Mouse (Mus musculus) stomach, embryonic 15.5 days (tissue): ENCODE results near the gene Tufm. TPM values are rescaled to one million over a fixed set of nuclear protein-coding genes. Genes with fewer than 3 reads are reported as not detected.

Experiments used
- ATAC-seq: fragments of 200-750 bp; cut with Nextera tagmentation; 2 replicates; pipeline ENCODE4 v1.8.0; 2017; ENCODE audit warnings: low read depth, moderate number of reproducible peaks, moderate TSS enrichment; ENCODE audit not compliant: insufficient read depth, low FRiP score
- H3K27ac ChIP-seq: fragments of 300-500 bp; sonication (generic); 2 replicates; pipeline ENCODE4 v1.5.1; 2015; ENCODE audit warnings: mild to moderate bottlenecking, inconsistent platforms
- H3K27me3 ChIP-seq: fragments of 300-500 bp; sonication (generic); replicated peaks from 2 replicates; pipeline ENCODE4 v1.6.1; 2015; ENCODE audit warnings: inconsistent platforms
- H3K36me3 ChIP-seq: fragments of 300-500 bp; sonication (generic); 2 replicates; pipeline ENCODE4 v1.6.1; 2015; ENCODE audit warnings: inconsistent platforms
- H3K4me1 ChIP-seq: fragments of 300-500 bp; sonication (generic); 2 replicates; pipeline ENCODE4 v1.6.1; 2015; ENCODE audit warnings: inconsistent platforms
- H3K4me2 ChIP-seq: fragments of 300-500 bp; sonication (generic); 2 replicates; pipeline ENCODE4 v1.6.1; 2015; ENCODE audit warnings: mild to moderate bottlenecking, inconsistent platforms
- H3K4me3 ChIP-seq: fragments of 300-500 bp; sonication (generic); replicated peaks from 2 replicates; pipeline ENCODE4 v1.5.1; 2015; ENCODE audit warnings: inconsistent platforms
- H3K9ac ChIP-seq: fragments of 300-500 bp; sonication (generic); 2 replicates; pipeline ENCODE4 v1.6.1; 2015; ENCODE audit warnings: inconsistent platforms
- H3K9me3 ChIP-seq: fragments of 300-500 bp; sonication (generic); 2 replicates; pipeline ENCODE4 v1.6.1; 2016; ENCODE audit warnings: inconsistent platforms
- WGBS: fragments of 180-500 bp; shearing (Covaris S2); methylation state at CpG from one replicate; pipeline ENCODE4 v1.1.7; 2015; 5-methylcytosine and 5-hydroxymethylcytosine counted together
- polyA plus RNA-seq: library from polyadenylated mRNA; unstranded; fragments of >200 nt; fragmentation: Nextera tagmentation; extraction: Ambion mirVana; gene quantifications from 2 replicates; pipeline ENCODE4 v1.2.1, GENCODE M21; 2015

Gene Tufm
- polyA plus RNA-seq: 149 and 158 TPM in 2 replicates

DNA sequence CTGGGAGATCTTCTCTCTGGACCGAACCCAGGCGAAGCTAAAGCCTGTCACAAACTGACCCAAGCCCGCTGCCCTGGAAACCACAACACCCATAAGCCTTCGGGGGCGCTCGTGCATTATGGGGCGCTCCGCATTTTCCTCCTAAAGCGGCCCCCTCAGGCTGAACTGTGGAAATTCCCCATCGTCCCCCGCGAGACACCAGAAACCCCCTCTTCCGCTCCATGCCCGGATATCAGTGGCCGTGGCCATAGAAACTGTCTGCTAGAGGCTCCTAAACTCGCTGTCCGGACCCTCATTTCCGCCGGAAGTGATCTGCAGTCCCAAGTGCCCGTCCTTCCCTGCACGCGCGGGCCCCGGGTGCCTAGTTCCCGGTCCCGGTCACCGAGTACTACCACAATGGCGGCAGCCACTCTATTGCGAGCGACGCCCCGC, at the start of gene Tufm:
Gene Tufm (plus strand): TSS at position 310 of the 432 bp plus-strand sequence.
- WGBS: under 1% methylated on average over 32 of the region's 32 CpGs
- peaks cover 14% of the 10 kb centered on the region for H3K4me1 ChIP-seq
- H3K27ac ChIP-seq: peak within 1 kb of the TSS; percentile 53
- H3K9ac ChIP-seq: peak within 1 kb of the TSS; percentile 74
- H3K4me2 ChIP-seq: peak within 1 kb of the TSS; percentile 90
- H3K9me3 ChIP-seq: no peaks in the 10 kb centered on the region
- peak; percentile 91 for ATAC-seq
- peaks cover 13% of the 10 kb centered on the region; the same call in 1 of the 2 replicates for H3K36me3 ChIP-seq
- peak within 1 kb of the TSS; percentile 73 for H3K4me3 ChIP-seq
- H3K27me3 ChIP-seq: no peaks in the 10 kb centered on the region

DNA sequence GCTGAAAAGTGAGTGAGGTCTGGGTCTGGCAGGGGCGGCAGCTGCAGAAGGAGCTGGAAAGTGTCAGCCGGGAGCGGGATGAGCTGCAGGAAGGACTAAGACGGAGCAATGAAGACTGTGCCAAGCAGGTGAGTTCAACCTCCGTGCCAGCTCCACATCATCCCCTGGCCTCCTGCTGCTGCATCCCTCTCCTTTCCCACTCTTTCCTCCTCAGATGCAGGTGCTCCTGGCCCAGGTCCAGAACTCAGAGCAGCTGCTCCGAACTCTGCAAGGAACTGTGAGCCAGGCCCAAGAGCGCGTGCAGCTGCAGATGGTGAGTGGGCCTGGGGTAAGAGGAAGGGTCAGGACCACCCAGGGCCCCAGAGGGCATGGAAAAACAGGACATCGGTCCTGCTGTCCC, 47.0 kb upstream of the Tufm start:
- no peak for ATAC-seq
- H3K9ac ChIP-seq: no peak overlapping the region
- H3K27me3 ChIP-seq: no peaks in the 10 kb centered on the region
- 73% methylated on average over 9 of the region's 9 CpGs for WGBS
- H3K4me2 ChIP-seq: no peak overlapping the region
- H3K9me3 ChIP-seq: no peaks in the 10 kb centered on the region
- H3K4me1 ChIP-seq: no peaks in the 10 kb centered on the region
- H3K27ac ChIP-seq: no peak overlapping the region
- no peak overlapping the region for H3K4me3 ChIP-seq
- H3K36me3 ChIP-seq: peaks cover 7% of the 10 kb centered on the region

DNA sequence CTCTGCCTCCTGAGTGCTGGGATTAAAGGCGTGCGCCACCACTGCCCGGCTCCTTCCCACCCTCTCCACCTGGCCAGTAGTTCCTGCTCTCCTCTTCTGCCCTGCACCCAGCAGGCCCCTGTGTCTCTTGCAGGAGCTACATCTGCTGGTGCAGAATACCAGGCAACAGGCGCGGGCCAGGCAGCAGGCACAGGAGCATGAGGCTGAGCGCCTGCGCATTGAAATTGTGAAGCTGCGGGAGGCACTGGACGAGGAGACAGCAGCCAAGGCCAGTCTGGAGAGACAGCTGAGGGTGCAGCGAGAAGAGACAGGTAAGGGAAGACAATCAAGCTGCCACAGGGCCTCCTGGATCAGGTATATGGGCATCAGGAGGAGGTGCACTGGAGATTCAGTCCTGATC, 43.2 kb upstream of the Tufm start:
- Histone ChIP-seq H3K36me3 (peaks cover 10% of the 10 kb centered on the region), H3K4me3 (no peak overlapping the region), H3K9me3 (no peaks in the 10 kb centered on the region), H3K9ac (no peak overlapping the region), H3K27ac (no peak overlapping the region), H3K27me3 (no peaks in the 10 kb centered on the region), H3K4me2 (no peak overlapping the region), H3K4me1 (no peaks in the 10 kb centered on the region)
- WGBS: 95% methylated on average over 10 of the region's 10 CpGs
- no peak for ATAC-seq

DNA sequence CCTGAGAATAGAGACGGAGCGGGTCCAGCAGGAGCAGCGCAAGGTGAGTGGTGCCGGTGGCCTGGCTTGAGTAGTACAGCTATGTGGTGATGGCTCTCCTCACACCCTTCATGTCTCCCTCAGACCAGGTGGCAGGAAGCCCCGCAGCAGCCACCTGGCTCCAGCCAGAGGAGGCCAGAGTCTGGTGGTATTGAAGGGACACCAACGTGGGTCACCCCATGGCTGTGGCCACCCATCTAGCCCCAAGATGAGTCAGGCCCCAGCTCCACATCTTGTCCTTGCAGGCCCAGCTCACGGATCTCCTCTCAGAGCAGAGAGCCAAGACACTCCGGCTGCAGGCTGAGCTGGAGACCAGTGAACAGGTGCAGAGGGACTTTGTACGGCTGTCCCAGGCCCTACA, 42.6 kb upstream of the Tufm start:
- WGBS: 91% methylated on average over 9 of the region's 9 CpGs
- no peak overlapping the region for H3K4me2 ChIP-seq
- H3K9me3 ChIP-seq: no peaks in the 10 kb centered on the region
- no peak overlapping the region for H3K27ac ChIP-seq
- peaks cover 10% of the 10 kb centered on the region for H3K36me3 ChIP-seq
- no peaks in the 10 kb centered on the region for H3K27me3 ChIP-seq
- H3K9ac ChIP-seq: no peak overlapping the region
- no peak for ATAC-seq
- H3K4me3 ChIP-seq: no peak overlapping the region
- H3K4me1 ChIP-seq: no peaks in the 10 kb centered on the region

DNA sequence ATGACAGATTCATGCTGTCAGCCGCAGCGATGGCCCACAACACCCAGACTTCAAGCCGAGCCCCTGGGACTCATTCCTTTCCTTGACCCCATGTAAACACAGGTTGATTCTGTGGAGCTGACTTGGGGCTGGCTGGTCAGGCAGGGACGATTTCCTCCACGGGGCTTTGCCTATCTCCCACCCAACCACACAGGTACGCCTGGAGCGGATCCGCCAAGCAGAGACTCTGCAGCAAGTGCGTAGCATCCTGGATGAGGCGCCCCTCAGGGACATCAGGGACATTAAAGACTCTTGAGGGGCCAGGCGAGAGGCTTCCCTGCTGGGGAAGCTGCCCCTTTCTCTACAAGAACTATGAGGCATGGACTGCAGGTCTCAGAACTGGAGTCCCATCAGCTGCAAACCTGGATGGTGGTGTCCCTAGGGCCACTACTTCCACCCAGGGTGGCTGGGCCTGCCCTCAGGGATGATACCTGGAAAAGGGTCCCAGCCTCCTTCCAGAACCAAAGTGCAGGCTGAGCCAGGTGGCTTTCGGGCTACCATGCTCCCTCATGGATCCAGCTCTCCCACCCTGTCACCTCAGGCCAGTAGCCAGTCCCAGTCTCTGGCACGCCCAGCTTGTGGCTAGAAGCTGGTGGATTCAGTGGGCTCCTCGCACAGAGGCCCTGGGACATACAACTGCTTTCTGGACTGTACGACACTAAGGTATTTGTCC, 41.9 kb upstream of the Tufm start:
- Histone ChIP-seq H3K9me3 (no peaks in the 10 kb centered on the region), H3K27me3 (no peaks in the 10 kb centered on the region), H3K27ac (no peak overlapping the region), H3K4me2 (no peak overlapping the region), H3K4me3 (no peak overlapping the region), H3K36me3 (peaks cover 10% of the 10 kb centered on the region), H3K9ac (no peak overlapping the region), H3K4me1 (no peaks in the 10 kb centered on the region)
- no peak for ATAC-seq
- WGBS: 90% methylated on average over 15 of the region's 15 CpGs

DNA sequence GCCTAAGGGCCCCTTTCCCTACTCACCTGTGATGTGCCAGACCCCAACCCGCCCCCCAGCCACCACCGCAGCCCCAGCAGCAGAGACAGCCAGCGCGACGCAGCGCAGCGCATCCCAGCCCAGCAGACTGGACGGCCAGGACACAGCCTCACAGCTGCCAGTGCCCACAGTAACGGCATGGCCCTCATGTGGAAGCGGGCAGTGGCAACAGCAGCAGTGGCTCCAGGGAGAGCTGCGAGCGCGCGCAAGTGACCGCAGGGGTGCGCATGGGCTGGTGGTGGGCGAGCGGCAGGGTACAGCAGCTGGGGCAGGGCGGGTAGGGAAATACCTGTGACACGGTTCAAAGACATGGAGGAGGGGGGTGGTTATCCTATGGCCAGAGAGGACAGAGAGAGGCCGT, 40.9 kb upstream of the Tufm start:
- no peak overlapping the region for H3K4me2 ChIP-seq
- 91% methylated on average over 21 of the region's 21 CpGs for WGBS
- no peaks in the 10 kb centered on the region for H3K27me3 ChIP-seq
- peaks cover 10% of the 10 kb centered on the region for H3K36me3 ChIP-seq
- H3K9me3 ChIP-seq: no peaks in the 10 kb centered on the region
- H3K27ac ChIP-seq: no peak overlapping the region
- H3K9ac ChIP-seq: no peak overlapping the region
- no peak for ATAC-seq
- no peak overlapping the region for H3K4me3 ChIP-seq
- H3K4me1 ChIP-seq: no peaks in the 10 kb centered on the region

DNA sequence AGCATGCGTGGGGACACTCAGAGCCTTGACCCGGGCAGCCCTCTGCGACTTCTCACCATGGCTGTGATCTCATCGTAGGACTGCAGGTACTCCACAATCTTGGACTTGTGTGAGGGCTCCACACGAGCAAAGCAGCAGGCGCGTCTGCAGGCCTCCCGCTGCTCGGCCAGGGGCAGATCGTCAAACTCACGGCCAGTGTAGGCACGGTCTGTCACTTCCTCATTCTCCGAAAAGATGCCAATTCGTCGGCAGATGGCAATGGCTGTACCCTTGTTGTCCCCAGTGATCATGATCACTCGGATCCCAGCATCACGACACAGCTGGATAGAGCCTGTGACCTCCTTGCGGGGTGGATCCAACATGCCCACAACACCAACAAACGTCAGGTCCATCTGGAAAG, 38.7 kb upstream of the Tufm start:
- no peaks in the 10 kb centered on the region for H3K27me3 ChIP-seq
- no peak overlapping the region for H3K9ac ChIP-seq
- ATAC-seq: no peak
- WGBS: 89% methylated on average over 19 of the region's 19 CpGs
- H3K36me3 ChIP-seq: peaks cover 10% of the 10 kb centered on the region
- no peak overlapping the region for H3K27ac ChIP-seq
- H3K9me3 ChIP-seq: no peaks in the 10 kb centered on the region
- H3K4me1 ChIP-seq: no peaks in the 10 kb centered on the region
- no peak overlapping the region for H3K4me2 ChIP-seq
- no peak overlapping the region for H3K4me3 ChIP-seq

DNA sequence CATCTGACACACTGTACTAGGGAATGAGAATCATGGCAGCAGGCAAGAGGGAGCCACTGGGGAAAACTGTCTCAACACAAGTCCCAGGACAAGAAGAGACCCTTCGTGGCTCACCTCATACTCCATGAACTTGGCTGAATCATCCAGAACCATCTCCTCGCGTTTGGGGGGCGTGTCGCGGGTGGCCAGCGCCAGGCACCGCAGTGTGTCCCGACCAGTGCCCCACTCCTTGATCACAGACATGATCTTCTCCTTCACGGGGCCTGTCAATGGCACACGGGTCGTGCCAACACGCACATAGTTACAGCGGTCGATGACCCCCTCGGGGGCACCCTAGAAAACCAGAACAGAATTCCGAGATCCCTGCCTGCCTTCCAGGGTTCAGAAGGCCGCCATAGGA, 37.2 kb upstream of the Tufm start:
- no peak overlapping the region for H3K27ac ChIP-seq
- H3K36me3 ChIP-seq: peaks cover 3% of the 10 kb centered on the region
- ATAC-seq: no peak
- WGBS: 90% methylated on average over 18 of the region's 18 CpGs
- H3K9ac ChIP-seq: no peak overlapping the region
- no peak overlapping the region for H3K4me3 ChIP-seq
- no peaks in the 10 kb centered on the region for H3K4me1 ChIP-seq
- no peaks in the 10 kb centered on the region for H3K27me3 ChIP-seq
- no peak overlapping the region for H3K4me2 ChIP-seq
- no peaks in the 10 kb centered on the region for H3K9me3 ChIP-seq

DNA sequence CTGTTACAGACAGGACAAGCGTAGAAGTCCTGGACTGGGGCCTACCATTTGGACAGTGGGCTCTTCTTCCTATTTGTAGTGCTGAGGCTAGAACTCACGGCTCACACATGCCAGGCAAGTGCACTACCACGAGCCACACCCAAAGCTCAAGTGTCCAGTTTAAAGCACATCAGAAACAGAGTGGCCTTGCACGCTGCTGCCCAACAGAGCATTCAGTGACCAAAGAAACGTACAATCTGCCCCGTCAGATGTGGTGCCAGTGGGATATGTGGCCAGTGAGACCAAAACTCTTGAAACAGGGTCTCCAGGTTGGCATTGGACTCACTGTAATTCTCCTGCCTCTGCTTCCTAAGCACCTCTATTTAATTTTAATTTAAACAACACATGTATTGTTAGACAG, 36.5 kb upstream of the Tufm start:
- H3K4me2 ChIP-seq: no peak overlapping the region
- WGBS: 84% methylated on average over 6 of the region's 6 CpGs
- no peak overlapping the region for H3K4me3 ChIP-seq
- no peak for ATAC-seq
- no peaks in the 10 kb centered on the region for H3K27me3 ChIP-seq
- peaks cover 3% of the 10 kb centered on the region for H3K36me3 ChIP-seq
- no peaks in the 10 kb centered on the region for H3K4me1 ChIP-seq
- H3K27ac ChIP-seq: no peak overlapping the region
- H3K9ac ChIP-seq: no peak overlapping the region
- H3K9me3 ChIP-seq: no peaks in the 10 kb centered on the region

DNA sequence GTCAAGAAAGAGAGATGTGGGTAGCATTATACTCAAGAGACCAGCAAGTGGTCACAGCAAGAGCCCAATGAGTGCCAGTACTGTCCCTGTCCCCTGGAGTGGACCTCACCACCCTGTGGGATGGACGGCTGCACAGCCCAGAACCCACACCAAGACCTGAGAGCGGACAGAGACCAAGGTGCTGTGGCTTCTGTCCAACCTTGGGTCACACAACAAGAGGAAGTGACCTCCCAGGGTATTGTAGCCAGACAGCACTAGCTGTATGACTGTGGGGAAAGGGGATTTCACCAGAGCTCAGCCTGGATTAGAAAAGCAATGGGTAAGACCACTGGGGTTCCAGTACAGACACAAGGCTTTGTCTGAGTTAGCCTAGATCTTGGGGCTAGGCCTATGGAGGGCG, 34.9 kb upstream of the Tufm start:
- Histone ChIP-seq H3K4me1 (no peaks in the 10 kb centered on the region), H3K9ac (no peak overlapping the region), H3K36me3 (no peaks in the 10 kb centered on the region; the same call in 1 of the 2 replicates), H3K4me3 (no peak overlapping the region), H3K27me3 (no peaks in the 10 kb centered on the region), H3K9me3 (no peaks in the 10 kb centered on the region), H3K4me2 (no peak overlapping the region), H3K27ac (no peak overlapping the region)
- no peak for ATAC-seq
- WGBS: 94% methylated on average over 3 of the region's 3 CpGs

DNA sequence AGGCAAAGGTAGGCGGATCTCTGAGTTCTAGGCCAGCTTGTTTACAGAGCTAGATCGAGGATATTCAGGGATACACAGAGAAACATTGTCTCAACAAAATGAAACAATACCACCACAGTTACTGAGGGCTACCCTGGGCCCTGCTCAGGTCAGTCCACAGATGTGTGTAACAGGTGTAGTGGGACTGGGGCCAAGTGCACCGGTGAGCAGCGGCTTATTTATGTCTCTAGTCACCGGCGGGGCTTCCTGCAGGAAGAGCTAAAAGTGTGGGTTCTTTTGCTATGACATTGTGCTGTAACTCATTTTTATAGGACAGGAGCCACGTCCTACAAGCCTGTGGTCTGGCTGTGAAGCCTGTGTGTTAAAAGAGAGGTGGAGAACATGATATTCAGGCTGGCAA, 33.3 kb upstream of the Tufm start:
- Histone ChIP-seq H3K36me3 (no peaks in the 10 kb centered on the region), H3K4me3 (no peak overlapping the region), H3K27ac (no peak overlapping the region), H3K27me3 (no peaks in the 10 kb centered on the region), H3K9me3 (no peaks in the 10 kb centered on the region), H3K9ac (no peak overlapping the region), H3K4me2 (no peak overlapping the region), H3K4me1 (no peaks in the 10 kb centered on the region)
- ATAC-seq: no peak
- WGBS: 46% methylated on average over 7 of the region's 7 CpGs

DNA sequence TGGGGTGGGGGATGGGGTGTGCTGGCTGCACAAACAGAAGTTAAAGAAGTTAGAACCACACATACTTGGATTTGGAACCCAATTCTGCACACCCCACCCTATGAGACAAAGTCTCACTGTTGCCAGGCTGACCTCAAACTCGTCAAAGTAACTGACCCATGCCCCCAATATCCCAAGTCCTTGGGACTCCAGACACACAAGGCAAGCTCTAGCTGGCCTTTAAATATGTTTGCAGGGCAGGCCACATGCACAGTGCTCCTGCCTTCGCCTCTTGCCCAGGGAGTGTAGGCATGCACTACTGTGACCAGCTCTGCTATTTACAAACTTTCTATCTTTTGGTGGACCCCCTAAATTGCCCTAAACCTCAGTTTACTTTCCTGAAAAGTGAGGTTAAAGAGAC, 31.9 kb upstream of the Tufm start:
- Histone ChIP-seq H3K4me1 (no peaks in the 10 kb centered on the region), H3K9me3 (no peaks in the 10 kb centered on the region), H3K4me3 (no peak overlapping the region), H3K36me3 (no peaks in the 10 kb centered on the region), H3K4me2 (no peak overlapping the region), H3K9ac (no peak overlapping the region), H3K27me3 (no peaks in the 10 kb centered on the region), H3K27ac (no peak overlapping the region)
- WGBS: 72% methylated on average over 2 of the region's 2 CpGs
- ATAC-seq: no peak
